Mouse (Mus musculus): ENCODE measurements at regions not wholly inside any gene's neighbourhood (a gene's known extent, or its start where the extent isn't known, plus 50 kb on each side); places are given as distances from the start of the nearest gene placed in this dataset.

- Histone ChIP-seq H3K9ac (replicated peaks; ENCODE audit: low read depth) (no peak overlapping the region), H3K36me3 (ENCODE audit: insufficient read depth, low read length) (no peaks in the 10 kb centered on the region), H3K4me1 (ENCODE audit: insufficient read depth, low read depth, low read length) (no peaks in the 10 kb centered on the region), H3K4me3 (ENCODE audit: low read depth, low read length) (no peak overlapping the region), H3K4me2 (replicated peaks; ENCODE audit: low read depth, low read length) (no peak overlapping the region), H3K27ac (ENCODE audit: low read length) (no peak overlapping the region), H3K27me3 (replicated peaks; ENCODE audit: insufficient read depth, low read length) (no peaks in the 10 kb centered on the region), H3K9me3 (ENCODE audit: low read length) (no peaks in the 10 kb centered on the region)
- no peak for ATAC-seq
- no peak for TF ChIP-seq CTCF (IDR thresholded peaks at IDR 0.05)
- no peak for TF ChIP-seq EP300 (IDR thresholded peaks at IDR 0.05)
- WGBS, result 84% methylated on average over 2 of the region's 2 CpGs
- DNase-seq (ENCODE audit: low spot score), result no peak
Measured at GRCm38 (mm10) chr12:21481644-21482043, 64.2 kb upstream of the Ywhaq start.

- Histone ChIP-seq H3K36me3 (ENCODE audit: insufficient read depth, low read length) (no peaks in the 10 kb centered on the region), H3K27ac (ENCODE audit: low read length) (no peak overlapping the region), H3K27me3 (replicated peaks; ENCODE audit: insufficient read depth, low read length) (no peaks in the 10 kb centered on the region), H3K4me1 (ENCODE audit: insufficient read depth, low read depth, low read length) (no peaks in the 10 kb centered on the region), H3K4me3 (ENCODE audit: low read depth, low read length) (no peak overlapping the region), H3K9me3 (ENCODE audit: low read length) (no peaks in the 10 kb centered on the region), H3K9ac (replicated peaks; ENCODE audit: low read depth) (no peak overlapping the region), H3K4me2 (replicated peaks; ENCODE audit: low read depth, low read length) (no peak overlapping the region)
- no peak for ATAC-seq
- 65% methylated on average over 2 of the region's 2 CpGs for WGBS
- no peak for TF ChIP-seq EP300 (IDR thresholded peaks at IDR 0.05)
- no peak for TF ChIP-seq CTCF (IDR thresholded peaks at IDR 0.05)
- no peak for DNase-seq (ENCODE audit: low spot score)
Measured at GRCm38 (mm10) chr12:21480226-21480625, 62.8 kb upstream of the Ywhaq start.

- H3K4me2 ChIP-seq (replicated peaks; ENCODE audit: low read depth, low read length), result no peak overlapping the region
- DNase-seq (ENCODE audit: low spot score), result no peak
- no peak for ATAC-seq
- H3K4me1 ChIP-seq (ENCODE audit: insufficient read depth, low read depth, low read length), result no peaks in the 10 kb centered on the region
- H3K27me3 ChIP-seq (replicated peaks; ENCODE audit: insufficient read depth, low read length), result no peaks in the 10 kb centered on the region
- H3K9ac ChIP-seq (replicated peaks; ENCODE audit: low read depth), result no peak overlapping the region
- no peak overlapping the region for H3K4me3 ChIP-seq (ENCODE audit: low read depth, low read length)
- WGBS, result 54% methylated on average over 1 of the region's 1 CpGs
- H3K27ac ChIP-seq (ENCODE audit: low read length), result no peak overlapping the region
- H3K9me3 ChIP-seq (ENCODE audit: low read length), result no peaks in the 10 kb centered on the region
- TF ChIP-seq EP300 (IDR thresholded peaks at IDR 0.05) (no peak), CTCF (IDR thresholded peaks at IDR 0.05) (no peak)
- H3K36me3 ChIP-seq (ENCODE audit: insufficient read depth, low read length), result no peaks in the 10 kb centered on the region
Measured at GRCm38 (mm10) chr12:21479251-21479650, 61.8 kb upstream of the Ywhaq start.

GRCm38 (mm10) chr12:21476516-21476915 lies 59.1 kb upstream of the Ywhaq start:
- no peaks in the 10 kb centered on the region for H3K36me3 ChIP-seq (ENCODE audit: insufficient read depth, low read length)
- DNase-seq (ENCODE audit: low spot score) (no peak), ATAC-seq (no peak)
- TF ChIP-seq CTCF (IDR thresholded peaks at IDR 0.05) (no peak), EP300 (IDR thresholded peaks at IDR 0.05) (no peak)
- 75% methylated on average over 2 of the region's 2 CpGs for WGBS
- H3K27ac ChIP-seq (ENCODE audit: low read length), result no peak overlapping the region
- no peaks in the 10 kb centered on the region for H3K27me3 ChIP-seq (replicated peaks; ENCODE audit: insufficient read depth, low read length)
- no peak overlapping the region for H3K4me2 ChIP-seq (replicated peaks; ENCODE audit: low read depth, low read length)
- H3K9ac ChIP-seq (replicated peaks; ENCODE audit: low read depth), result no peak overlapping the region
- H3K4me3 ChIP-seq (ENCODE audit: low read depth, low read length), result no peak overlapping the region
- H3K4me1 ChIP-seq (ENCODE audit: insufficient read depth, low read depth, low read length), result no peaks in the 10 kb centered on the region
- H3K9me3 ChIP-seq (ENCODE audit: low read length), result no peaks in the 10 kb centered on the region

- H3K4me2 ChIP-seq (replicated peaks; ENCODE audit: low read depth, low read length), result no peak overlapping the region
- no peaks in the 10 kb centered on the region for H3K36me3 ChIP-seq (ENCODE audit: insufficient read depth, low read length)
- no peaks in the 10 kb centered on the region for H3K9me3 ChIP-seq (ENCODE audit: low read length)
- 81% methylated on average over 6 of the region's 6 CpGs for WGBS
- H3K4me1 ChIP-seq (ENCODE audit: insufficient read depth, low read depth, low read length), result no peaks in the 10 kb centered on the region
- H3K4me3 ChIP-seq (ENCODE audit: low read depth, low read length), result no peak overlapping the region
- H3K27me3 ChIP-seq (replicated peaks; ENCODE audit: insufficient read depth, low read length), result no peaks in the 10 kb centered on the region
- TF ChIP-seq EP300 (IDR thresholded peaks at IDR 0.05), result no peak
- no peak for TF ChIP-seq CTCF (IDR thresholded peaks at IDR 0.05)
- no peak for DNase-seq (ENCODE audit: low spot score)
- H3K27ac ChIP-seq (ENCODE audit: low read length), result no peak overlapping the region
- no peak for ATAC-seq
- H3K9ac ChIP-seq (replicated peaks; ENCODE audit: low read depth), result no peak overlapping the region
Measured at GRCm38 (mm10) chr12:21472951-21473710, 55.7 kb upstream of the Ywhaq start.

GRCm38 (mm10) chr12:21472487-21472886 lies 55.0 kb upstream of the Ywhaq start:
- 35% methylated on average over 4 of the region's 4 CpGs for WGBS
- DNase-seq (ENCODE audit: low spot score) (peak; percentile 86), ATAC-seq (peak; percentile 88)
- no peak overlapping the region for H3K9ac ChIP-seq (replicated peaks; ENCODE audit: low read depth)
- TF ChIP-seq CTCF (IDR thresholded peaks at IDR 0.05) (peak; percentile 53), EP300 (IDR thresholded peaks at IDR 0.05) (no peak)
- no peak overlapping the region for H3K4me2 ChIP-seq (replicated peaks; ENCODE audit: low read depth, low read length)
- no peaks in the 10 kb centered on the region for H3K36me3 ChIP-seq (ENCODE audit: insufficient read depth, low read length)
- no peaks in the 10 kb centered on the region for H3K9me3 ChIP-seq (ENCODE audit: low read length)
- H3K27me3 ChIP-seq (replicated peaks; ENCODE audit: insufficient read depth, low read length), result no peaks in the 10 kb centered on the region
- H3K27ac ChIP-seq (ENCODE audit: low read length), result no peak overlapping the region
- H3K4me3 ChIP-seq (ENCODE audit: low read depth, low read length), result no peak overlapping the region
- no peaks in the 10 kb centered on the region for H3K4me1 ChIP-seq (ENCODE audit: insufficient read depth, low read depth, low read length)

Data from lung, postnatal 0 days (tissue).